Mouse (Mus musculus) monocyte, adult 2 months (primary cell): ENCODE data around the gene Tdp2.

ENCODE experiments used
- DNase-seq, 2 experiments: peaks; one replicate each; pipeline ENCODE4 v3.0.0; 2022; ENCODE audit warnings: low spot score in 2 of 2, low read depth in 1 of 2

Gene Tdp2

DNA sequence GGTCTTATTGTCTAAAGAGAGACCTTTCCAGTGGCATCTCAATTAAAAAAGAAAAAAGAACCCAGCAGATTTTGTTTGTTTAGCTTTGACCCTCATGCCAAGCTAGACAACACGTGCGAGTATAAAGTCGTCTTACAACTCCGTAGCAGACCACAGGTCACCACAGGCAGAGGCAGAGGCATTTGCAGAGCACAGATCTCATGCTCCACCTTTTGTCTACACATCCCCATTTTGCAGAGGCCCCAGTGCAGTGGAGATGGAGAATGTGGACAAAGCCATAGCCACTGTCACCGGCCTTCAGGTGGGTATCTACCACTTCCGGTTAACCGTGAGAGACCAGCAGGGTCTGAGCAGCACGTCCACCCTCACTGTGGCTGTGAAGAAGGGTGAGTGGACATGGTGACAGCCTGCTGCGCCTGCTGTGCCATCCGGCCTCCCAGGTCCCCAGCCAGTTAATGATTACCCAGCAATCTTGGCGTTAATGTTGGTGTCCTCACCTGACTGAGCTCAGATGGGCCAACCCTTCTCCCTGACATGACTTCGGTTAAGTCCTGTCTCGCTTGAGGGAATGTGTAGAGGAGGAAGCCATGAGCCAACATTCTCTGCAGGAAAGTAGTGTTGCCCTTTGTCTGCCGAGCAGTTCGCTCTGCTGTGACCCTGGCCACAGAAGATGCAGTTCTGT is 48.0 kb downstream of the Tdp2 start:
- no peak for DNase-seq

DNA sequence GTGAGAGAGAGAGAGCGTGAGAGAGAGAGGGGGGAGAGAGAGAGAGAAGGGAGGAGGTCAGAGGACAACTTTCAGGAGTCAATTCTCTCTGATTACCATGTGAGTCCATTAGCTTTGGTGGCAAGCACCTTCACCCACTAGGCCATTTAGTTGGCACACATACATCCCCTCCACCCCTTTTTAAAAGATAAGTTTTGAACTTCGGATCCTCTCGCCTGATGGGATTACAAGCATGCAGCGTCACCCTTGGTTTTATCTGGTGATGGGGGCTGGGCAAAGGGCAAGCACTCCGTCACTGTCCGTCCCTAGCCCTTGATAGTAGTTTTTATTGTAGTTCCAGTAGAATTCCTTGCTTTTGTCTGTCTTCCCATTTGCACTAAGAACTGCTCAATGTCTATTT is 48.7 kb downstream of the Tdp2 start:
- no peak for DNase-seq

DNA sequence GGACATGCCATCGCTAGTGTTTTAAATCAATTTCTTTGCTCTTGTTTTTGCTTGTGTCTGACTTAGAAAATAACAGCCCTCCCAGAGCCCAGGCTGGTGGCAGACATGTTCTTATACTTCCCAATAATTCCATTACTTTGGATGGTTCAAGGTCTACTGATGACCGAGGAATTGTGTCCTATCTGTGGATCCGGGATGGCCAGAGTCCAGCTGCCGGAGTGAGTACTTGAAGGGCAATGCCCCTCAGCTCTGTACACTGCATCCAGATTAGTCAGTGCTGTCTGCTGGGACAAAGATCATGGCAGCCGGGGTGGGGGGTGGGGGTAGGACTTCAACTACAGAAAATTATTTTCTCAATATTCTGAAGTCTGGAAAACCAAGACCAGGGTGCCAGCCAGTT is 49.2 kb downstream of the Tdp2 start:
- DNase-seq = no peak

DNA sequence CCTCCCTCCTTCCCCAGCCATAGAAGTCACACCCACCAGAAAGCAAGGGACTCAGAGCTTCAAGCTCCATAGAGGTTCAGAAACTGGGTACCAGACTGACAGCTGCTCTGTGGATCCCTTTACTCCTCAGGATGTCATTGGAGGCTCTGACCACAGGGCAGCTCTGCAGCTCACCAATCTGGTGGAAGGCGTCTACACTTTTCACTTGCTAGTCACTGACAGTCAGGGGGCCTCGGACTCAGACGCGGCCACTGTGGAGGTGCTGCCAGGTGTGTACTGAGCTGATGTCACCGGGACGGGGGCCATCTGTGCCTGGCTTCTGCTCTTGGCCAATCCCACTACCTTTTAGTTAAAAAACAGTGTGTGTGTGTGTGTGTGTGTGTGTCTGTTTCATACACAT is 50.9 kb downstream of the Tdp2 start:
- DNase-seq = no peak

DNA sequence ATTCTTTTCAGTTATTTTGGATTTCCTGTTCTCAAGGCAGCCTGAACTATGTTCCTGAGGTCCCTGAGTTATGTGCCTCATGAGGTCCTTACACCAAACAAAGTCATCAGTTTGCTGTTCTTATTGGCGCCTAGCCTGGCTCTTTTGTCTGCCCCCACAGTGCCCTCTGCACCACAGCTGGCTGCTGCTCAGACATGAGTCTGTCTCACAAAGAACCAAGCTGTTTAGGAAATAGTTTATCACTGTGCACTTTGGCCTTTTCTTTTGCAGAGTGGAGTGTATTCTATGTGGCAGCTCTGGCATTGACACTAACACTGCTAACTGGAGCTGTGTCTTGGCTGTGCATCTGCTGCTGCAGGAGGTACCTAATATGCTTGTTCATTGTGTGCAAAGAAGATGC is 58.1 kb downstream of the Tdp2 start:
- DNase-seq = no peak
